Mouse (Mus musculus) ES-Bruce4 (cell line): ENCODE measurements at regions not wholly inside any gene's neighbourhood (a gene's known extent, or its start where the extent isn't known, plus 50 kb on each side); places are given as distances from the start of the nearest gene placed in this dataset.

Experiments
- H3K27ac ChIP-seq: 2 replicates; pipeline ENCODE4 v1.5.1; 2012; ENCODE audit warnings: low read length, inconsistent platforms; ENCODE audit not compliant: insufficient read depth
- H3K27me3 ChIP-seq: 2 replicates; pipeline ENCODE4 v1.6.1; 2012; ENCODE audit warnings: mild to moderate bottlenecking, low read length, inconsistent platforms; ENCODE audit not compliant: control insufficient read depth, poor library complexity, insufficient read depth, severe bottlenecking
- H3K36me3 ChIP-seq: 2 replicates; pipeline ENCODE4 v1.6.1; 2012; ENCODE audit warnings: inconsistent platforms, mild to moderate bottlenecking, low read length, moderate library complexity; ENCODE audit not compliant: control insufficient read depth, poor library complexity, insufficient read depth, severe bottlenecking
- H3K4me1 ChIP-seq: one replicate; pipeline ENCODE4 v1.8.1; 2011; ENCODE audit warnings: low read length; ENCODE audit not compliant: control insufficient read depth, insufficient read depth
- H3K4me3 ChIP-seq: 2 replicates; pipeline ENCODE4 v1.5.1; 2011; ENCODE audit warnings: low read depth, mild to moderate bottlenecking, low read length
- H3K9ac ChIP-seq: 2 replicates; pipeline ENCODE4 v1.6.1; 2012; ENCODE audit warnings: low read depth, mild to moderate bottlenecking, inconsistent platforms; ENCODE audit not compliant: poor library complexity, severe bottlenecking
- H3K9me3 ChIP-seq: replicated peaks from 2 replicates; pipeline ENCODE4 v1.6.1; 2012; ENCODE audit warnings: mild to moderate bottlenecking, low read length, inconsistent platforms; ENCODE audit not compliant: control insufficient read depth, poor library complexity, insufficient read depth, severe bottlenecking
- CTCF ChIP-seq: IDR thresholded peaks from one replicate; pipeline ENCODE4 v1.8.1; 2011; ENCODE audit warnings: low read depth, low read length
- EP300 ChIP-seq: IDR thresholded peaks from 2 replicates; pipeline ENCODE4 v1.6.1; 2011; ENCODE audit warnings: low read depth, low read length; ENCODE audit not compliant: insufficient read depth
- POLR2A ChIP-seq: IDR thresholded peaks from one replicate; pipeline ENCODE4 v1.8.1; 2011; ENCODE audit warnings: low read length; ENCODE audit not compliant: insufficient read depth

DNA sequence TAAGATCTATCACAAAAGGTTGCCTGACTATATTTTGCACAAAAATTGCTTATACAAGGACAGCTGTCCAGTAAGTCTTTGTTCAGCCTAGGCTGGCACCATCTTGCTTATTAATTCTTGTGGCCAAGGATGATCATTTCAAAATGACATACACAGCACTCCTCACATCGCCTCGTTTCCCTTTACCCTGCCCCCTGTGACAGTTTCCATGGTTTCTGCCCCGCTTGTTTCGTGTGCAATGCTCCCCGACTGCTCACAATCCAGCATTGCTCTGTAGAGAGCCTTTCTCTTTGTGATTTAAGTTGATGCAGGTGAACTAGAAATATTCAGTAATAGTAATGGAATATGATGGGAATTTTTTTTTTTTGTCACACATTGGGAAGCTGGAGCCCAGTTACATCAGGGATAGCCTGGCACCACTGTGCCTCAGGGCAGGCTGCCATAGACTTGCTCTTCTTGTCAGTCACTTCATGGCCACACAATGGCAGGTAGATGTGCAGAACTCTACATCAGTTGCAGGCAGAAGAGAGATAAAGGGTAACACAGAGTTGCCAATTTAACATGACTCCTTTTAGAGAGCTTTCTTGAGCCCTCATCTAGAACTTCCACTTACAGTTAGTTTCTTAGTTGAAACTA lies 90.6 kb upstream of the Foxn2 start:
- no peak overlapping the region for H3K4me3 ChIP-seq
- H3K4me1 ChIP-seq = peaks cover 6% of the 10 kb centered on the region
- H3K27ac ChIP-seq = no peak overlapping the region
- H3K9me3 ChIP-seq = peaks cover 5% of the 10 kb centered on the region; the same call in 1 of the 2 replicates
- no peaks in the 10 kb centered on the region for H3K36me3 ChIP-seq
- no peak for TF ChIP-seq POLR2A
- no peak for TF ChIP-seq CTCF
- TF ChIP-seq EP300 = no peak
- no peaks in the 10 kb centered on the region for H3K27me3 ChIP-seq
- H3K9ac ChIP-seq = no peak overlapping the region

DNA sequence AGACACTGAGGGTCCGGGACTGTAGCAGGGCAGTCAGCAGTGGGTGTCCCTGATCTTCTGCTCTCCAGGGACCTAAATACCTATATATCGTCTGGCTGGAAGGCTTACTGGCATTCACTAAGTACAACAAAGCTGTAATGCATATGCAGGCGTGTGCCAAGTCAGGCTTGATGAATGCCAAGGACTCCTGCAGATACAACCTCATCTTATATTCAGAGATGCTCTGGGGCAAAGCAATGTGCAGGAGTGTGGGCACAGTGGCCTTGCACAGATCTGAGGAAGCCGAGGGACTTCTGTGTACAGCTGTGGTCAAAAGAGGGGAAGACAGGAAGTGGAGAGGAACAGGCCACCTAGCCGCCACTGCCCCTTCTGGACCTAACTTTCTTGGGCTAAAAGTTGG lies 89.5 kb upstream of the Foxn2 start:
- Histone ChIP-seq H3K9ac (no peak overlapping the region), H3K36me3 (no peaks in the 10 kb centered on the region), H3K4me3 (no peak overlapping the region), H3K27ac (no peak overlapping the region), H3K27me3 (no peaks in the 10 kb centered on the region), H3K9me3 (peaks cover 5% of the 10 kb centered on the region; the same call in 1 of the 2 replicates), H3K4me1 (peaks cover 3% of the 10 kb centered on the region)
- TF ChIP-seq EP300 (no peak), POLR2A (no peak)

DNA sequence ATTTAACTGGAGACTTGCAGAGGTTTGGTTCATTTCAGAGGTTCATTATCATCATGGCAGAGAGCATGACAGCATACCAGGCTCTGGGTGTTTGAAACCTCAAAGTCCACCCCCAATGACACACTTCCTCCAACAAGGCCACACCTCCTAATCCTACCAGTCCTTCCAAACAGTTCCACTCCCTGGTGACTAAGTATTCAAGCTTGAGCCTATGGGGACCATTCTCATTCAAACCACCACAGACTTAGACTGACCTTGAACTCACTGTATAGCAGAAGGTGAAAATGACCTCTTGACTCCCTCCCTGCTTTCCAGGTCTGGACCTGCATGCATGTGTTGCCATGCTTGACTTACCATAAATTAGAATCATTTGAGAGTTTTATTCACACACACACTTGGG lies 87.6 kb upstream of the Foxn2 start:
- Histone ChIP-seq H3K36me3 (no peaks in the 10 kb centered on the region), H3K9me3 (peaks cover 5% of the 10 kb centered on the region; the same call in 1 of the 2 replicates), H3K27me3 (no peaks in the 10 kb centered on the region), H3K4me3 (no peak overlapping the region), H3K9ac (no peak overlapping the region), H3K27ac (no peak overlapping the region), H3K4me1 (no peaks in the 10 kb centered on the region)
- TF ChIP-seq EP300 (no peak), CTCF (no peak), POLR2A (no peak)

DNA sequence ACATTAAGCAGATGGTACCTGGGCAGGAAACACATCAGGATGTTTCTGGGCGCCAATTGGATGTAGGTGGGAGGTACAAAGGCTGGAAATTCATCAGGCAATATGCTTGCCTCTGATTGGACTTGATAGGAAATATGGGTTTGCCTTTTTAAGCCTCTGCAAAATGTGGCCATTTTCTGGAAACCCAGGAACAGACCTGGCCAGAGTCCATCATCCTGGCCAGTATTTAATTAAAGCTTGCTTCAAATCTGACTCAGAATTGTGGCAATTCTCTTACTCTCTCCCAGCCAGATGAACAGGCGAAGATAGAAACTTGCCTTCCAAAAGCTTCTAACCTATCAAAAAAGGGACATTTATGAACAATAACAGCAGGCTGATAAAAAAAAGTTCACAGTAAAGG lies 79.3 kb upstream of the Foxn2 start:
- Histone ChIP-seq H3K9me3 (no peaks in the 10 kb centered on the region), H3K36me3 (no peaks in the 10 kb centered on the region), H3K9ac (no peak overlapping the region), H3K27ac (no peak overlapping the region), H3K27me3 (no peaks in the 10 kb centered on the region), H3K4me3 (no peak overlapping the region), H3K4me1 (no peaks in the 10 kb centered on the region)
- no peak for TF ChIP-seq CTCF
- no peak for TF ChIP-seq EP300
- TF ChIP-seq POLR2A = no peak

DNA sequence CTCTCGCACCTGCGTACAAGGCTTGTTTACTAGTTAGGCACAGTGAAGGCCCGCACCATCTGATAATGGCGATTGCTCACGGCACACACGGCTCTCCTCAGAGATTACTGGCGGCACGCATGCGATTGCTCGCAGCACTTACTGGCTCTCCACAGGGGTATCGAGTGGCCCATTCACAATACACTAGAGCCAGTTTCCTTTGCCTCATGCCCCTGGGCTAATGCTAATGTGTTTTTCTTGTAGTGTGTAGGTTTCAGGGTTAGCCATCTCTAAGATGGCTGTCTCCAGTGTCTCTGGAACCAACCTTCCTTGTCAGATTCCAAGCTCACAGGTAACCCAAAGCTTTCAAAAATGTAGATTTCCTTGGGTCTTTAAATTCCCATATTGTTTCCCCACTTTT lies 78.1 kb upstream of the Foxn2 start:
- H3K27me3 ChIP-seq = no peaks in the 10 kb centered on the region
- TF ChIP-seq POLR2A = no peak
- H3K27ac ChIP-seq = no peak overlapping the region
- no peaks in the 10 kb centered on the region for H3K9me3 ChIP-seq
- no peaks in the 10 kb centered on the region for H3K4me1 ChIP-seq
- H3K9ac ChIP-seq = no peak overlapping the region
- H3K4me3 ChIP-seq = no peak overlapping the region
- no peaks in the 10 kb centered on the region for H3K36me3 ChIP-seq

DNA sequence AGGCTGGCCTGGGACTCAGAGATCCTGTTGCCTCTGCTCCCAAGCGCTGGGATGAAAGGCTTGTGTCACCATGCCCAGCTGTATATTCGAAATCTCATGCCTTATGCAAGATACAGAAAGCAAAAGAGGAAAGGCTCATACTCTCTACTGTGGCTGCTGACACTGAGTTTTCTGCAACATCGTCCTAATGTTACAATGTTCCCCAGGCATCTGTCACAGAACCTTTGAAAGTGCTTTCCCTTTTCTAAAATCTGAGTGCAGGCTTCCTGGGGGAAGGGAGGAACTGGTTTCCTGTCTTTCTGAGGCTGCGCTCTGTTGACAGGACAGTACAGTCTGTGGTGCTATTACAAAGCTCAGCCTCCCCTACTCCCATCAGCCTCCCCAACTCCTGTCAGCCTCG lies 72.6 kb upstream of the Foxn2 start:
- Histone ChIP-seq H3K9ac (no peak overlapping the region), H3K27me3 (no peaks in the 10 kb centered on the region), H3K36me3 (no peaks in the 10 kb centered on the region), H3K4me1 (no peaks in the 10 kb centered on the region), H3K9me3 (no peaks in the 10 kb centered on the region), H3K27ac (no peak overlapping the region), H3K4me3 (no peak overlapping the region)
- TF ChIP-seq EP300 (no peak), POLR2A (no peak), CTCF (no peak)
